Mouse (Mus musculus): Measurements from ENCODE around the gene Ilkap. TPM values are rescaled to one million over a fixed set of nuclear protein-coding genes. Genes with fewer than 3 reads are reported as not detected.

The Ilkap gene
- polyA plus RNA-seq, 1 experiment from 2014 or later: 172 TPM

DNA sequence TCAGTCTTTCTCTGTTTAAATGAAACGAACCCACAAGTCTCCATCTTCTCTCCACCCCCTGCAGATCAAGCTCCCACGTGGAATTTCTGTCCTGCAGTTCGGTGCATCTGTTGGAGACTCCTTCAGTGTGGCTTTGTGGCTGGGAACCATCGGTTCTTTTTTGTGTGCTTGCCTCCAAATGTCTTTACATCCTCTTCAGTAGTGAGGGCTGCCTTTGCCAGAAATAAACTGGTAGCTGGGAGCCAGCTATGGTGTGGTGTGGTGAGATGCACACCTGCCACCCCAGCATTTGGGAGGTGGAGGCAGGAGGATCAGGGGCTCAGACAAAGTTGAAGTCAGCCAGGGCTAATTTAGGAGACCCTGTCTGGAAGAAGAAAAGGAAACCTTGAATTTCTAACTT, 66.5 kb downstream of the Ilkap start:
- Histone ChIP-seq H3K9me3 (ENCODE audit: control insufficient read depth, low read length) (no peaks in the 10 kb centered on the region), H3K27ac (ENCODE audit: low read depth, low read length) (no peak overlapping the region)
- no peak for DNase-seq (ENCODE audit: low spot score)

DNA sequence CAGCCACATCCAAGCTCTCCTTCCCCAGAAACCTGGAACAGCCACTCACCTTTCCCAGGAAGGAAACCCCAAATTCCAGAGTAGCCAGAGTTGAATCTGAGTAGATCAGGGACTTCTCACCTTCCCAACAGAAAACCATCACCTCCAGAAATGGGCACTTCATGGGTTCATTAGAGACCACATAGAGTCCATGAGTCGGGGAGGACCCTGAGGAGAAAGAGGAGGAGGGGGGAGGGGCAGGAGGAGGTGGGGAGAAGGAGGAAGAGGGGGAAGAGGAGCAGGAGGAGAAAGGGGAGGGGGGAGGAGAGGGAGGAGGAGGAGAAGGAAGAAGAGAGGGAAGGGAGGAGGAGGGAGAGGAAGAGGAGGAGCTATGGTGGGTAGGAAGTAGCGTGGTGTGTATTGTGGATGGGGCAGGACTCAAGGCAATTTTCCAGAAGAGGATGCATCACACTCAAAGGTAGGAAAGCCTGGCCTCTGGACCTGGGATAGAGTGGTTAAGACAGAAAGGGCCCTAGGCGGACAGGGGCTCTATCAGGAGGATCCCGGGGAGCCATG, 73.0 kb downstream of the Ilkap start:
- 79% methylated on average over 4 of the region's 4 CpGs for WGBS
- no peak overlapping the region for H3K4me3 ChIP-seq (ENCODE audit: low read depth, low read length)
- H3K9ac ChIP-seq (ENCODE audit: low read depth, low read length): no peak overlapping the region
- ATAC-seq (ENCODE audit: low FRiP score): no peak
- H3K4me1 ChIP-seq (replicated peaks; ENCODE audit: control insufficient read depth, insufficient read depth, low read length): no peaks in the 10 kb centered on the region
- no peaks in the 10 kb centered on the region for H3K27me3 ChIP-seq (ENCODE audit: control insufficient read depth, insufficient read depth, low read length)
- H3K9me3 ChIP-seq (ENCODE audit: control insufficient read depth, low read length): no peaks in the 10 kb centered on the region
- H3K36me3 ChIP-seq (ENCODE audit: control insufficient read depth, insufficient read depth, low read length): no peaks in the 10 kb centered on the region
- no peak for DNase-seq (ENCODE audit: low spot score)
- no peak overlapping the region for H3K4me2 ChIP-seq (replicated peaks; ENCODE audit: low read depth, low read length)
- no peak overlapping the region for H3K27ac ChIP-seq (ENCODE audit: low read depth, low read length)

More for the DNA sequence above, 66.5 kb downstream of the Ilkap start:
- no peaks in the 10 kb centered on the region for H3K27me3 ChIP-seq (ENCODE audit: control insufficient read depth, insufficient read depth, low read length)
- H3K36me3 ChIP-seq (ENCODE audit: control insufficient read depth, insufficient read depth, low read length): no peaks in the 10 kb centered on the region
- no peak overlapping the region for H3K4me3 ChIP-seq (ENCODE audit: low read depth, low read length)
- ATAC-seq (ENCODE audit: low FRiP score): no peak
- H3K4me1 ChIP-seq (replicated peaks; ENCODE audit: control insufficient read depth, insufficient read depth, low read length): no peaks in the 10 kb centered on the region
- H3K9ac ChIP-seq (ENCODE audit: low read depth, low read length): no peak overlapping the region
- WGBS: 58% methylated on average over 4 of the region's 4 CpGs
- H3K4me2 ChIP-seq (replicated peaks; ENCODE audit: low read depth, low read length): no peak overlapping the region

DNA sequence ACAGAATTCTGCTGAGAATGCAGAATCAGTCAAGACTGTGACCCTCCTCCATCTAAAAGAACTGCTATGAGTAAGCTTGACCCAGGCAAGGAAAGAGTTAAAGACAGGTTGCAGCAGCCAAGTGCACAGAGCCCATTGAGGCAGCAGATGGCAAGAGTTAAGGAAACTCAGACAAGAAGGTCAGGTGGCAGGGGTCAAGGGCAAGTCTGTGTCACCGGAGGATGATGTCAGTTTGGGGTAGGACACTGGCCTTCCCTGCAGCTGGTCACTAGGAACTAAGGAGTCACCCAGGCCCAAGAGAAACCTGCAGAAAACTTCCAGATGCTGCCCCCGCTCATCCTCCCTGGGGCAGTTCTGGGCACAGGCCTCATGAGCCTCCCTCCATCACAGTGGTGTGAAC, 74.0 kb downstream of the Ilkap start:
- H3K4me3 ChIP-seq (ENCODE audit: low read depth, low read length): no peak overlapping the region
- no peak overlapping the region for H3K9ac ChIP-seq (ENCODE audit: low read depth, low read length)
- ATAC-seq (ENCODE audit: low FRiP score) (no peak), DNase-seq (ENCODE audit: low spot score) (no peak)
- H3K27me3 ChIP-seq (ENCODE audit: control insufficient read depth, insufficient read depth, low read length): no peaks in the 10 kb centered on the region
- no peak overlapping the region for H3K27ac ChIP-seq (ENCODE audit: low read depth, low read length)
- no peaks in the 10 kb centered on the region for H3K9me3 ChIP-seq (ENCODE audit: control insufficient read depth, low read length)
- no peak overlapping the region for H3K4me2 ChIP-seq (replicated peaks; ENCODE audit: low read depth, low read length)
- no peaks in the 10 kb centered on the region for H3K36me3 ChIP-seq (ENCODE audit: control insufficient read depth, insufficient read depth, low read length)
- no peaks in the 10 kb centered on the region for H3K4me1 ChIP-seq (replicated peaks; ENCODE audit: control insufficient read depth, insufficient read depth, low read length)
- 77% methylated on average over 2 of the region's 2 CpGs for WGBS

Other genes starting within 250 kb of the Ilkap start
- 0.29 and 0.35 TPM in 2 replicates for gene Ramp1, start 219.0 kb downstream of the Ilkap start, polyA plus RNA-seq (2014; fragmentation: Nextera tagmentation; extraction: Ambion mirVana)
- gene Ube2f, start 148.5 kb downstream of the Ilkap start, polyA plus RNA-seq (2014; fragmentation: Nextera tagmentation; extraction: Ambion mirVana): 88.9 and 95.2 TPM in 2 replicates
- gene Scly, start 100.5 kb downstream of the Ilkap start, polyA plus RNA-seq (2014; fragmentation: Nextera tagmentation; extraction: Ambion mirVana): 12.0 and 13.8 TPM in 2 replicates
- 0.03 TPM in 2 replicates for gene Espnl, start 76.7 kb downstream of the Ilkap start, polyA plus RNA-seq (2014; fragmentation: Nextera tagmentation; extraction: Ambion mirVana)
- gene Klhl30, start 47.8 kb downstream of the Ilkap start, polyA plus RNA-seq (2014; fragmentation: Nextera tagmentation; extraction: Ambion mirVana): 0.06 and 0.33 TPM in 2 replicates
- 0.68 and 1.0 TPM in 2 replicates for gene Erfe, start 32.4 kb downstream of the Ilkap start, polyA plus RNA-seq (2014; fragmentation: Nextera tagmentation; extraction: Ambion mirVana)
- gene Hes6, start 15.2 kb upstream of the Ilkap start, polyA plus RNA-seq (2014; fragmentation: Nextera tagmentation; extraction: Ambion mirVana): 288 and 318 TPM in 2 replicates
- gene Per2, start 60.5 kb upstream of the Ilkap start, polyA plus RNA-seq (2014; fragmentation: Nextera tagmentation; extraction: Ambion mirVana): 1.7 and 2.8 TPM in 2 replicates
- gene Traf3ip1, start 95.8 kb upstream of the Ilkap start, polyA plus RNA-seq (2014; fragmentation: Nextera tagmentation; extraction: Ambion mirVana): 7.3 and 7.7 TPM in 2 replicates
- gene Asb1, start 141.7 kb upstream of the Ilkap start, polyA plus RNA-seq (2014; fragmentation: Nextera tagmentation; extraction: Ambion mirVana): 10.1 and 11.9 TPM in 2 replicates

Data from hindbrain, embryonic 11.5 days (tissue).